In genomic region chr8:117282141-117282950, GRCm38 (mm10) we compare ENCODE assay signal across 8 mouse cellular contexts. TPM values are rescaled to one million over a fixed set of nuclear protein-coding genes. Genes with fewer than 3 reads are reported as not detected.
DNase-seq lines count a peak whose midpoint lies in the region; ATAC-seq lines count a peak whose summit lies in the region.

No protein-coding gene starts in this region.

- H3K4me3 ChIP-seq in embryonic facial prominence, embryonic 12.5 days, result no peak overlapping the region
- no peak overlapping the region for H3K4me3 ChIP-seq in kidney, embryonic 14.5 days (ENCODE audit: low read length)
- no peak overlapping the region for H3K4me3 ChIP-seq in neural tube, embryonic 15.5 days (replicated peaks)

- H3K4me1 ChIP-seq in embryonic facial prominence, embryonic 12.5 days, result peaks cover 33% of the 10 kb centered on the region
- peaks cover 21% of the 10 kb centered on the region; the same call in 1 of the 2 replicates for H3K4me1 ChIP-seq in kidney, embryonic 14.5 days (ENCODE audit: control insufficient read depth, insufficient read depth, low read length)
- peaks cover 64% of the 10 kb centered on the region for H3K4me1 ChIP-seq in neural tube, embryonic 15.5 days

- H3K27me3 ChIP-seq in embryonic facial prominence, embryonic 12.5 days, result no peaks in the 10 kb centered on the region
- H3K27me3 ChIP-seq in kidney, embryonic 14.5 days (ENCODE audit: control insufficient read depth, insufficient read depth, low read length), result no peaks in the 10 kb centered on the region
- no peaks in the 10 kb centered on the region for H3K27me3 ChIP-seq in neural tube, embryonic 15.5 days (replicated peaks)

- H3K4me2 ChIP-seq in embryonic facial prominence, embryonic 12.5 days (replicated peaks), result no peak overlapping the region
- no peak overlapping the region; the same call in 1 of the 2 replicates for H3K4me2 ChIP-seq in kidney, embryonic 14.5 days (replicated peaks; ENCODE audit: low read depth, low read length)
- H3K4me2 ChIP-seq in neural tube, embryonic 15.5 days, result no peak overlapping the region

- no peaks in the 10 kb centered on the region for H3K9me3 ChIP-seq in embryonic facial prominence, embryonic 12.5 days
- H3K9me3 ChIP-seq in kidney, embryonic 14.5 days (ENCODE audit: control insufficient read depth, low read length), result no peaks in the 10 kb centered on the region
- H3K9me3 ChIP-seq in neural tube, embryonic 15.5 days (replicated peaks), result no peaks in the 10 kb centered on the region

- no peak overlapping the region for H3K9ac ChIP-seq in embryonic facial prominence, embryonic 12.5 days
- H3K9ac ChIP-seq in kidney, embryonic 14.5 days (ENCODE audit: low read depth, low read length), result peak overlapping the region; percentile 18; the same call in 1 of the 2 replicates
- H3K9ac ChIP-seq in neural tube, embryonic 15.5 days (replicated peaks), result no peak overlapping the region

- H3K36me3 ChIP-seq in embryonic facial prominence, embryonic 12.5 days, result 0 out of 2 replicates have a peak, but pooled peaks cover 7% of the 10 kb centered on the region
- H3K36me3 ChIP-seq in kidney, embryonic 14.5 days (ENCODE audit: control insufficient read depth, insufficient read depth, low read length), result peaks cover 4% of the 10 kb centered on the region; the same call in 1 of the 2 replicates
- H3K36me3 ChIP-seq in neural tube, embryonic 15.5 days, result peaks cover 12% of the 10 kb centered on the region; the same call in 1 of the 2 replicates

- H3K27ac ChIP-seq in embryonic facial prominence, embryonic 12.5 days, result peak overlapping the region; percentile 32; the same call in 1 of the 2 replicates
- H3K27ac ChIP-seq in kidney, embryonic 14.5 days (ENCODE audit: low read depth, low read length), result peak overlapping the region; percentile 67; the same call in 1 of the 2 replicates
- no peak overlapping the region; the same call in 1 of the 2 replicates for H3K27ac ChIP-seq in neural tube, embryonic 15.5 days (replicated peaks)

- 55% methylated on average over 17 of the region's 17 CpGs for WGBS in embryonic facial prominence, embryonic 12.5 days
- 42% methylated on average over 17 of the region's 17 CpGs for WGBS in kidney, embryonic 14.5 days
- WGBS in neural tube, embryonic 15.5 days, result 65% methylated on average over 17 of the region's 17 CpGs

- no peak for ATAC-seq in embryonic facial prominence, embryonic 12.5 days (ENCODE audit: insufficient number of reproducible peaks, insufficient read depth, low FRiP score, low TSS enrichment)
- 0 out of 2 replicates have a peak, but pooled peaks have one; percentile 20 for ATAC-seq in kidney, embryonic 14.5 days (ENCODE audit: low FRiP score, low TSS enrichment)
- peak; percentile 70 for ATAC-seq in megakaryocyte, adult 5-6 weeks (ENCODE audit: poor library complexity, severe bottlenecking)
- no peak for ATAC-seq in neural tube, embryonic 15.5 days (ENCODE audit: low FRiP score)

- peak; percentile 53 for DNase-seq in kidney, adult 11 months
- no peak for DNase-seq in kidney, adult 8-10 months
- no peak for DNase-seq in ovary, postnatal 10 days (ENCODE audit: low spot score)
- no peak for DNase-seq in layer of hippocampus, adult 18-20 months (ENCODE audit: low spot score in 2 of 2)

RNA-seq across cellular contexts. Expression of gene Cmip, which starts 25.5 kb away (rescaled TPM):
- polyA plus RNA-seq in embryonic facial prominence, embryonic 12.5 days (2016; fragmentation: Nextera tagmentation; extraction: Ambion mirVana), result 16.8 and 27.4 TPM in 2 replicates
- 22.9 and 23.7 TPM in 2 replicates for polyA plus RNA-seq in kidney, embryonic 14.5 days (2014; fragmentation: Nextera tagmentation; extraction: Ambion mirVana)
- total RNA-seq in megakaryocyte, adult 5-6 weeks (2015), result 58.4 and 60.3 TPM in 2 replicates
- total RNA-seq in megakaryocyte, adult 5-6 weeks (2017), result 22.7 and 26.5 TPM in 2 replicates
- polyA plus RNA-seq in neural tube, embryonic 15.5 days (2015; fragmentation: Nextera tagmentation; extraction: Ambion mirVana), result 135 and 193 TPM in 2 replicates
- total RNA-seq in layer of hippocampus, adult 18-20 months (2021), result 100 to 1,000 TPM; 275 to 296 TPM

Comparison
In these comparisons a context has a peak if more than half of its experiments do, and no peak if none do; other contexts are left out.
1. ATAC-seq: peak in kidney, embryonic 14.5 days (single experiment) and megakaryocyte, adult 5-6 weeks (single experiment); none in embryonic facial prominence, embryonic 12.5 days (single experiment) and neural tube, embryonic 15.5 days (single experiment).